Mouse (Mus musculus) monocyte, adult 5-6 weeks (primary cell): Measurements from ENCODE around the gene Alcam. TPM values are rescaled to one million over a fixed set of nuclear protein-coding genes. Genes with fewer than 3 reads are reported as not detected.

Source experiments
- ATAC-seq: fragments of 153-309, 156-312 bp; replicated peaks from 2 replicates; pipeline ENCODE4 v1.8.0; 2017; ENCODE audit warnings: mild to moderate bottlenecking; ENCODE audit not compliant: low TSS enrichment, insufficient number of reproducible peaks, severe bottlenecking, poor library complexity, low FRiP score
- total RNA-seq: library from RNA; stranded (forward); fragments of 200-1000, 200-491, 200-594 nt; gene quantifications from 3 replicates; pipeline ENCODE4 v1.2.3, GENCODE M21; 2017

Alcam gene
- total RNA-seq, 1 experiment from 2014 or later, result 80.4 TPM

- ATAC-seq, result no peak
These were observed 70.3 kb downstream of the Alcam start for GRCm38 (mm10) chr16:52383456-52384185.

- ATAC-seq, result no peak
These were observed 74.9 kb downstream of the Alcam start for GRCm38 (mm10) chr16:52378811-52379597.

- no peak for ATAC-seq
These were observed 77.0 kb downstream of the Alcam start for GRCm38 (mm10) chr16:52376827-52377226.

- no peak for ATAC-seq
These were observed 81.9 kb downstream of the Alcam start for GRCm38 (mm10) chr16:52371956-52372355.

GRCm38 (mm10) chr16:52368521-52368920 is 85.4 kb downstream of the Alcam start:
- no peak for ATAC-seq

- ATAC-seq, result no peak
These were observed 87.0 kb downstream of the Alcam start for GRCm38 (mm10) chr16:52366915-52367314.

- ATAC-seq, result no peak
These were observed 89.8 kb downstream of the Alcam start for GRCm38 (mm10) chr16:52363944-52364511.

- no peak for ATAC-seq
These were observed 110.3 kb downstream of the Alcam start for GRCm38 (mm10) chr16:52343467-52344033.

GRCm38 (mm10) chr16:52342694-52343466 is 111.0 kb downstream of the Alcam start:
- ATAC-seq, result no peak

- no peak for ATAC-seq
These were observed 119.8 kb downstream of the Alcam start for GRCm38 (mm10) chr16:52334084-52334483.

- no peak for ATAC-seq
These were observed 120.2 kb downstream of the Alcam start for GRCm38 (mm10) chr16:52333631-52334030.

- ATAC-seq, result no peak
These were observed 122.5 kb downstream of the Alcam start for GRCm38 (mm10) chr16:52331341-52331830.

- ATAC-seq, result no peak
These were observed 124.5 kb downstream of the Alcam start for GRCm38 (mm10) chr16:52329420-52329819.

- ATAC-seq, result no peak
These were observed 134.6 kb downstream of the Alcam start for GRCm38 (mm10) chr16:52319229-52319628.

GRCm38 (mm10) chr16:52311073-52311472 is 142.8 kb downstream of the Alcam start:
- peak; percentile 70; the same call in 1 of the 2 replicates for ATAC-seq

- no peak for ATAC-seq
These were observed 146.9 kb downstream of the Alcam start for GRCm38 (mm10) chr16:52307016-52307415.

- ATAC-seq, result no peak
These were observed 150.4 kb downstream of the Alcam start for GRCm38 (mm10) chr16:52303532-52303902.

- no peak for ATAC-seq
These were observed 150.9 kb downstream of the Alcam start for GRCm38 (mm10) chr16:52302790-52303531.
